Comparison of ENCODE assay signal across 16 mouse cellular contexts in genomic region chr9:34559102-34559501, GRCm38 (mm10).
DNase-seq lines count a peak whose midpoint lies in the region; ATAC-seq and TF ChIP-seq lines count a peak whose summit lies in the region.
"Had no signal": no experiment of that assay in that cellular context is flagged by ENCODE, and none has a peak within 500 bp of the region (broad histone marks: within the 10 kb centered on the region; RNA-seq: fewer than 3 reads in every experiment).

No protein-coding gene starts in this region.

- no peak overlapping the region for H3K4me3 ChIP-seq in kidney, embryonic 14.5 days (ENCODE audit: low read length)
- no peak overlapping the region for H3K4me3 ChIP-seq in embryonic facial prominence, embryonic 10.5 days
- no peak overlapping the region for H3K4me3 ChIP-seq in forebrain, postnatal 0 days (ENCODE audit: low read depth, low read length)
- no peak overlapping the region for H3K4me3 ChIP-seq in limb, embryonic 12.5 days (replicated peaks)
- H3K4me3 ChIP-seq: heart, embryonic 12.5 days had no signal

- no peak for TF ChIP-seq CTCF in forebrain, postnatal 0 days (IDR thresholded peaks at IDR 0.05; ENCODE audit: low read depth)

- no peaks in the 10 kb centered on the region for H3K27me3 ChIP-seq in kidney, embryonic 14.5 days (ENCODE audit: control insufficient read depth, insufficient read depth, low read length)
- 0 out of 2 replicates have a peak, but pooled peaks cover 6% of the 10 kb centered on the region for H3K27me3 ChIP-seq in embryonic facial prominence, embryonic 10.5 days (replicated peaks; ENCODE audit: low read depth, poor library complexity, severe bottlenecking)
- no peaks in the 10 kb centered on the region for H3K27me3 ChIP-seq in forebrain, postnatal 0 days (ENCODE audit: insufficient read depth, low read length)
- H3K27me3 ChIP-seq in limb, embryonic 12.5 days: no peaks in the 10 kb centered on the region
- H3K27me3 ChIP-seq: Patski had no signal

- WGBS in kidney, embryonic 14.5 days: 56% methylated on average over 9 of the region's 9 CpGs
- 91% methylated on average over 9 of the region's 9 CpGs for WGBS in embryonic facial prominence, embryonic 10.5 days
- 87% methylated on average over 9 of the region's 9 CpGs for WGBS in forebrain, postnatal 0 days
- WGBS in limb, embryonic 12.5 days: 86% methylated on average over 9 of the region's 9 CpGs

- H3K9me3 ChIP-seq in kidney, embryonic 14.5 days (ENCODE audit: control insufficient read depth, low read length): no peaks in the 10 kb centered on the region
- H3K9me3 ChIP-seq in embryonic facial prominence, embryonic 10.5 days: no peaks in the 10 kb centered on the region
- no peaks in the 10 kb centered on the region for H3K9me3 ChIP-seq in forebrain, postnatal 0 days (ENCODE audit: low read length)
- no peaks in the 10 kb centered on the region for H3K9me3 ChIP-seq in limb, embryonic 12.5 days
- H3K9me3 ChIP-seq: heart, embryonic 12.5 days had no signal

- no peak overlapping the region for H3K9ac ChIP-seq in kidney, embryonic 14.5 days (ENCODE audit: low read depth, low read length)
- H3K9ac ChIP-seq in forebrain, postnatal 0 days: peak overlapping the region; percentile 18; the same call in 1 of the 2 replicates
- H3K9ac ChIP-seq in limb, embryonic 12.5 days (replicated peaks): no peak overlapping the region
- H3K9ac ChIP-seq: heart, embryonic 12.5 days; liver, embryonic 14.5 days had no signal

- no peaks in the 10 kb centered on the region for H3K36me3 ChIP-seq in kidney, embryonic 14.5 days (ENCODE audit: control insufficient read depth, insufficient read depth, low read length)
- no peaks in the 10 kb centered on the region for H3K36me3 ChIP-seq in embryonic facial prominence, embryonic 10.5 days (replicated peaks)
- no peaks in the 10 kb centered on the region for H3K36me3 ChIP-seq in forebrain, postnatal 0 days (ENCODE audit: insufficient read depth)
- H3K36me3 ChIP-seq in limb, embryonic 12.5 days: no peaks in the 10 kb centered on the region
- H3K36me3 ChIP-seq: heart, embryonic 12.5 days had no signal

- peak; percentile 46; the same call in 1 of the 2 replicates for ATAC-seq in kidney, embryonic 14.5 days (ENCODE audit: low FRiP score, low TSS enrichment)
- no peak for ATAC-seq in forebrain, postnatal 0 days
- ATAC-seq in limb, embryonic 12.5 days (ENCODE audit: insufficient number of reproducible peaks, insufficient read depth, low FRiP score, low TSS enrichment, low read depth): no peak
- no peak for ATAC-seq in cerebellum, adult (ENCODE audit: insufficient number of reproducible peaks, low FRiP score, low TSS enrichment)
- ATAC-seq: Patski had no signal

- H3K27ac ChIP-seq in kidney, embryonic 14.5 days (ENCODE audit: low read depth, low read length): no peak overlapping the region
- peak overlapping the region; percentile 71; the same call in 1 of the 2 replicates for H3K27ac ChIP-seq in embryonic facial prominence, embryonic 10.5 days (replicated peaks)
- peak overlapping the region; percentile 76 for H3K27ac ChIP-seq in forebrain, postnatal 0 days (ENCODE audit: low read depth, low read length)
- H3K27ac ChIP-seq in limb, embryonic 12.5 days: peak overlapping the region; percentile 79
- H3K27ac ChIP-seq: liver, embryonic 14.5 days had no signal

- intact Hi-C loops in heart, postnatal 25 days (cut with DNase I): no loop called here

- peaks cover 6% of the 10 kb centered on the region; the same call in 1 of the 2 replicates for H3K4me1 ChIP-seq in kidney, embryonic 14.5 days (ENCODE audit: control insufficient read depth, insufficient read depth, low read length)
- peaks cover 19% of the 10 kb centered on the region for H3K4me1 ChIP-seq in embryonic facial prominence, embryonic 10.5 days
- peaks cover 20% of the 10 kb centered on the region for H3K4me1 ChIP-seq in forebrain, postnatal 0 days (ENCODE audit: insufficient read depth)
- H3K4me1 ChIP-seq in limb, embryonic 12.5 days (replicated peaks): peaks cover 35% of the 10 kb centered on the region
- H3K4me1 ChIP-seq: heart, embryonic 12.5 days had no signal

- DNase-seq in kidney, adult 8-10 months: no peak
- no peak for DNase-seq in embryonic facial prominence, embryonic 10.5 days (ENCODE audit: low spot score)
- no peak for DNase-seq in forebrain, postnatal 0 days
- DNase-seq in heart, postnatal 25 days (ENCODE audit: low spot score): no peak
- DNase-seq in gastrocnemius, postnatal 25 days: no peak
- DNase-seq: gastrocnemius, postnatal 36 days; heart, postnatal 4 days; kidney, adult 18-20 months; lung, postnatal 14 days; thymus, adult 18-20 months had no signal

- no peak overlapping the region for H3K4me2 ChIP-seq in kidney, embryonic 14.5 days (replicated peaks; ENCODE audit: low read depth, low read length)
- H3K4me2 ChIP-seq in forebrain, postnatal 0 days (ENCODE audit: low read depth): no peak overlapping the region
- no peak overlapping the region for H3K4me2 ChIP-seq in limb, embryonic 12.5 days
- H3K4me2 ChIP-seq: heart, embryonic 12.5 days had no signal
